Mouse (Mus musculus) olfactory bulb, adult 2 months (tissue): ENCODE data around the gene Slc30a2. TPM values are rescaled to one million over a fixed set of nuclear protein-coding genes. Genes with fewer than 3 reads are reported as not detected.

Experiments
- H3K27ac ChIP-seq: fragments of 200-500 bp; 2 replicates; pipeline ENCODE4 v1.5.1; 2012; ENCODE audit warnings: low read depth, low read length; ENCODE audit not compliant: insufficient read depth
- H3K4me1 ChIP-seq: fragments of 200-500 bp; 2 replicates; pipeline ENCODE4 v1.6.1; 2012; ENCODE audit warnings: low read length; ENCODE audit not compliant: control insufficient read depth, insufficient read depth
- H3K4me3 ChIP-seq: fragments of 200-500 bp; 2 replicates; pipeline ENCODE4 v1.5.1; 2012; ENCODE audit warnings: mild to moderate bottlenecking, low read depth, low read length, moderate library complexity; ENCODE audit not compliant: insufficient read depth
- CTCF ChIP-seq: fragments of 200-500 bp; IDR thresholded peaks from 2 replicates; pipeline ENCODE4 v1.5.1; 2012; ENCODE audit warnings: low read depth, mild to moderate bottlenecking, low read length, moderate library complexity; ENCODE audit not compliant: insufficient read depth
- POLR2A ChIP-seq: fragments of 200-500 bp; IDR thresholded peaks from 2 replicates; pipeline ENCODE4 v1.6.1; 2012; ENCODE audit warnings: mild to moderate bottlenecking, low read depth, low read length, moderate library complexity; ENCODE audit not compliant: insufficient read depth
- WGBS: fragments of 180-500 bp; shearing (Covaris S2); methylation state at CpG from one replicate; pipeline ENCODE4 v1.1.7; 2018; 5-methylcytosine and 5-hydroxymethylcytosine counted together
- polyA plus RNA-seq: library from polyadenylated mRNA; stranded (reverse); fragments of >200 nt; gene quantifications from 2 replicates; pipeline ENCODE4 v1.2.4, GENCODE M21; 2012; ENCODE audit warnings: low replicate concordance; ENCODE audit not compliant: missing spikeins, insufficient read depth, insufficient read length

Slc30a2 gene
- polyA plus RNA-seq, 1 experiment, result not detected

DNA sequence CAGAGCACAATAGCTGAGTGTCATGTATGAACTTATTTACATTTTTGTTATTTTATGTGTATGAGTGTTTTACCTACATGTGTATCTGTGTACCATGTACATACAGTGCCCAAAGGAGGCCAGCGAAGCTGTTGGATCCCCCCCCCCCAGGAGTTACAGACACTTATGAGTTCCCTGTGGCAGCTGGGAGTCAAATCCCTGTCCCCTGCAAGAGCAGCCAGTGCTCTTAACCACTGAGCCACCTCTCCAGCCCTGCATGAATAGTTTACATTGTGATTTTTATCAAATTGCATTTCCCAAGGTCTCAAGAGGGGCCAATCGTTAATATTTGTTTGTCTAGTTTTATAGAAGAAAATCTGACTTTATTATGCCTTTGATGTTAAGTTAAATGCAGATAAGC, 36.0 kb upstream of the Slc30a2 start:
- Histone ChIP-seq H3K4me3 (no peak overlapping the region), H3K27ac (peak overlapping the region; percentile 86), H3K4me1 (peaks cover 19% of the 10 kb centered on the region)
- WGBS, result 53% methylated on average over 2 of the region's 2 CpGs
- TF ChIP-seq CTCF, result no peak
- no peak for TF ChIP-seq POLR2A

DNA sequence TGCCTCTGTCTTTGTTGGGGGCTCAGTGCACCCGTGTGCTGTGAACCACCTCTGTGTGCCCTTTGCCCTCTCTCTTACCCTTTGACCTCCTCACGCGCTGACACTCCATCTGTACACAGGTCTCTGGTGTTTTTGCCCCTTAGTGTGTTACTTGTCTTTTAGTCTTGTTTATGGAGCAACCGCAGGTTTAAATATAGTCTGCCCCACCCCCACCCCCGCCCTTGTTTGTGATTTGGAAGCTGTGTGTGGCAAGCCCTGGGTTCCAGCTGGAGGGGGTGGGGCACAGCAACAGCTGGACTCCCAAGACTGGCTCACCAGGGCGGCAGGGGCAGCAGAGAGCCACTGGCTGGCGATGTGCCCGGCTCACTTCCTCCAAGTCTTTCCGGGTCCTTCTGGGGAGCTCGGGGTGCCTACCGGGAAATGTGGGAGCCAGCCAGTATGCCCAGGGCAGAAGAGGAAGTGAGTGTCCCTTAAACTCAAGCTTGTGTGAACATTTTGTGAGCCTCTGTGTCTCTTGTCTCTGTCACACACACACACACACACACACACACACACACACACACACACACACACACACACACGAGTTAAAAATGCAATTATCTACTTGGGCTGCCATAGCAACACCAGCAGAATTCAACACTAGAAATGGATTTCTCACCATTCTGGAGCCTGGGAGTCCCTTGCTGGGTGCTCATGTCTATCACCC, 35.5 kb upstream of the Slc30a2 start:
- Histone ChIP-seq H3K4me1 (peaks cover 13% of the 10 kb centered on the region), H3K4me3 (no peak overlapping the region), H3K27ac (peak overlapping the region; percentile 86)
- TF ChIP-seq POLR2A, result no peak
- peak; percentile 28; the same call in 1 of the 2 replicates for TF ChIP-seq CTCF
- 4% methylated on average over 12 of the region's 12 CpGs for WGBS

DNA sequence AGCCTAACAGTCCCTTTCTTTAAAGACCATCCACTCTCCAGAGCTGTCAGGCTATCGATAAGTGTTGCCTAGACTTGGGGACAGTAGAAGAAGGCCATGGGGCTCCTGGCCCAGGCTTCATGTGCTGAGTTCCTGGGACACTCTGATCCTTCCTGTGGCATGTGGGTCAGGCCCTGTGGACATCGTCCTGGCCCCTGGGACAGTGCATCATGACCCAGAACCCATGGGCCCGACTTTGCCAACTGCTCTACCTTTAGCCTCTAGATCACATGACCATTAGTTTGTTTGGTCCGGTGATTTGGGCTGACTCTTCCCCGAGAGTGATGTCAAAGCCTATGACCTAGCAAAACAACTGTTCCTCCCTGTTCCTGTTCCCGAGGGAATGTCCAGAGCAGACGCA, 32.9 kb upstream of the Slc30a2 start:
- peaks cover 12% of the 10 kb centered on the region for H3K4me1 ChIP-seq
- no peak overlapping the region for H3K27ac ChIP-seq
- WGBS, result 91% methylated on average over 7 of the region's 7 CpGs

DNA sequence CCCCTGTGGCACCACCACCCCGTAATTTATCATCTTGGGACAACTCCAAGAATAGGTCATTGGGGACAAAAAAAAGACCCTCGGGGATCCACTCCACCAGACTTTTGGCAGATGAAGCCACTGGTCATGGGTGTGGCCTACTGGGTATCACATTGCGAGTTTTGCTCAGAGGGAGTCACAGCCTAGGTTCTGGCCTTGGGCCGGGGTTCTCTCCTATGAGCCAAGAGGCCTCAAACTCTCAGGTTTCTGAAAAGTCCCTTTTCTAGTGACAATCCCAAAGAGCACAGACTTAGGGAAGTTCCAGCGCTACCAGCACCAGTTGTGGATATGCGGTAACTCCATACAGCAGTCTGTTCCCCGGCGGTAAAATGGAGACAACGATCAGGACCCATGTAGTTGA, 32.3 kb upstream of the Slc30a2 start:
- H3K27ac ChIP-seq, result no peak overlapping the region

More for the DNA sequence above, 32.9 kb upstream of the Slc30a2 start:
- no peak for TF ChIP-seq POLR2A
- no peak for TF ChIP-seq CTCF
- H3K4me3 ChIP-seq, result no peak overlapping the region

DNA sequence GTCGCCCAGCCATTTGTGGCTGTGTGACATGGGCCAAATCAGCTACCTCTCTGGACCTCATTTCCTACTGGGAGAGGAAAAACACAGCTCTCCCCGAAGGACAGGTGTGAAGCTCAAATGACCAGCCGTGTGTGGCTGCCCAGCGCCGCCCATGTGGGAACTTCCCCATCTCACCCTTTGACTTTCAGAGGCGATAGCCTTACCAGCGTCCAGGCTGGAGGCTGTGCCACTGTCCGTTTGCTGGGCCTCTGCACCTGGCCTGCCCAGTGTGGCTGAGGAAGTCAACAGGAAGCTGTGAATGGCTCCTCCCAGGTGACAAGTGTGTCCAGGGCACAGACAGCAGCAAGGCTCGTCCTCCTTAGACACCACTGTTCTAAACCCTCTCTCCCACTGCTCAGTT, 31.2 kb upstream of the Slc30a2 start:
- Histone ChIP-seq H3K27ac (no peak overlapping the region), H3K4me3 (no peak overlapping the region)
- WGBS, result 89% methylated on average over 9 of the region's 9 CpGs

More for the DNA sequence above, 32.3 kb upstream of the Slc30a2 start:
- Histone ChIP-seq H3K4me3 (no peak overlapping the region), H3K4me1 (peaks cover 12% of the 10 kb centered on the region)
- WGBS, result 89% methylated on average over 9 of the region's 9 CpGs
- no peak for TF ChIP-seq CTCF
- TF ChIP-seq POLR2A, result no peak

DNA sequence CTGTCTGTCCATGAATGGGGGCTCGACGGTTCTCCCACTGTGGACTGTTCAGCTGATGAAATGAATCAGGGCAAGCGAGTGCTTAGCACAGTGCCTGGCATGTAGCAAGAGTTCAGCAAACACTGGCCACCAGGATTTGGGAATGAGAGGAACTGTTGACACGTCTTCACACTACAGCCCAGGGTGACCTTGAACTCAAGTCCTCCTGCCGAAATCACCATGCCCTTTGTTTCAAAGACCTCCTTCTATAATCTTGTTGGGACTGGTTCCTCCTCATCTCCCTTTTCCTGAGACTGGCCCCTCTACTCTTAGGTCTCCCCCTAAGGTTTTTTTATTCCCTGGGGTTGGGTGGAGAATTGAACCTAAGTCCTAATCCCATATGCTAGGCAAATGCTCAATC, 30.6 kb upstream of the Slc30a2 start:
- no peak overlapping the region for H3K4me3 ChIP-seq
- no peak overlapping the region for H3K27ac ChIP-seq
- H3K4me1 ChIP-seq, result peaks cover 7% of the 10 kb centered on the region
- TF ChIP-seq CTCF (no peak), POLR2A (no peak)
- 95% methylated on average over 5 of the region's 5 CpGs for WGBS

More for the DNA sequence above, 31.2 kb upstream of the Slc30a2 start:
- no peak for TF ChIP-seq CTCF
- TF ChIP-seq POLR2A, result no peak
- peaks cover 12% of the 10 kb centered on the region for H3K4me1 ChIP-seq

DNA sequence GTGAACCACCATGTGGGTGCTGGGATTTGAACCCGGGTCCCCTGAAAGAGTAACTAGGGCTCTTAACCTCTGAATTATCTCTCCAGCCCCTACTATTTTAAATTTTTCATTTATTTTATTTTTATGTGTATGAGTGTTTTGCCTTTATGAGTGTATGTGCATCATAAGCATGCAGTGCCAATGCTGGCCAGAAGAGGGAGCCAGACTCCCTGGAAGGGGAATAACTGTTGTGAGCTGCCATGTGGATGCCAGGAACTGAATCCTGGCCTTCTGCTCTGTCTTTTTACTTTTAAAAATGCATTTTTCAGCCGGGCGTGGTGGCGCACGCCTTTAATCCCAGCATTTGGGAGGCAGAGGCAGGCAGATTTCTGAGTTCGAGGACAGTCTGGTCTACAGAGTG, 30.1 kb upstream of the Slc30a2 start:
- TF ChIP-seq POLR2A, result no peak
- TF ChIP-seq CTCF, result no peak
- 0 out of 2 replicates have a peak, but pooled peaks cover 3% of the 10 kb centered on the region for H3K4me1 ChIP-seq
- no peak overlapping the region for H3K27ac ChIP-seq
- H3K4me3 ChIP-seq, result no peak overlapping the region
- WGBS, result 96% methylated on average over 6 of the region's 6 CpGs

DNA sequence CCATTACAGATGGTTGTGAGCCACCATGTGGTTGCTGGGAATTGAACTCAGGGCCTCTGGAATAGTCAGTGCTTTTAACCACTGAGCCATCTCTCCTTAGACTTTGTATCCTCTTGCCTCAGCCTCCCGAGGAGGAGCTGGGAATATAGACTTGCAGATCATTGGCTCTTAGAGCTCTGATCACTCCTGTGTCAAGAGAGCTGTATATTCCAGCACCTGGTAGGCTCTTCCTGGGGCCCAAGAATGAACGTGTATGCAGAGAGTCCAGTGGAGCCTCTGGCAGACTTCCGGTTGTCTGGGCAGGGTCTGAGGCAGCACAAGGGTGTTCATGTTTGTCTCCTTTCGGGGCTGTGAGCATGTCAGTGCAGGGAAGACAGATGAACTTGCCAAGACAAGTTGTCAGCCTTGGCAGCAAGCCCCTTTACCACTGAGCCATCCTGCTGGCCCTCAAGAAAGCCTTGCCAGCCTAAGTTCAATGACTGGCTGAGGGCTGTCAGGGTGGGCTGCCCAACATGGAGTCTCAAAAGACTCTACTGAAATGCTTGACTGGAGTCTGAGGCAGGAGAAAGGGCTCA, 28.8 kb upstream of the Slc30a2 start:
- Histone ChIP-seq H3K4me3 (no peak overlapping the region), H3K27ac (no peak overlapping the region), H3K4me1 (no peaks in the 10 kb centered on the region)
- no peak for TF ChIP-seq POLR2A
- TF ChIP-seq CTCF, result no peak
- WGBS, result 76% methylated on average over 4 of the region's 4 CpGs

DNA sequence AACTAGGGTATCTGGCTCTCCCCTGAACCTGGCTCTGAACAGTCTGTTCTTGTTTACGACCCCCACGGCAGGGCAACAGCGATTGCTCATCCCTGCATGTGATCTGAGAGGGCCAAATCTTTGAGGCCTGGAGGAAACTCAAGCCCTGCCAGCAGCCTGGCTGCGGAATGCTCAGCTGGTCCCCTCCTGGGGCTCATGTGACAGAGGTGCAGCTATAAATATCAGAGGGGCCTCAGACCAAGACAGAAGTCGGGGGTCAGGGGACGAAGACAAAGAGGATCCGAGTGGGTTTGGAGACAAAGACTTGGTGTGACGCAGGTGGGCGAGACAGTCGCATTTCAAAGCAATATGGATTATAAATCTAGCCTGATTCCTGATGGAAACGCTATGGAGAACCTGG, 28.1 kb upstream of the Slc30a2 start, which contains the start of gene Trim63:
Gene Trim63, plus strand, starts transcription at position 245 of the 400 bp plus-strand sequence.
- H3K4me3 ChIP-seq, result no peak within 1 kb of the TSS
- H3K4me1 ChIP-seq, result no peaks in the 10 kb centered on the region
- 59% methylated on average over 11 of the region's 11 CpGs for WGBS
- TF ChIP-seq CTCF (no peak), POLR2A (no peak)
- H3K27ac ChIP-seq, result no peak within 1 kb of the TSS
